Mouse (Mus musculus) G1E (cell line): ENCODE data around the gene Ubash3b.

ENCODE experiments used
- CTCF ChIP-seq: IDR thresholded peaks from 2 replicates; pipeline ENCODE4 v1.5.1; 2012; ENCODE audit warnings: low read depth, low read length, inconsistent platforms, mixed read lengths
- TAL1 ChIP-seq: conservative IDR thresholded peaks from 2 replicates; pipeline ENCODE4 v1.6.1; 2012; ENCODE audit warnings: low read depth, low read length, inconsistent platforms, mixed read lengths

DNA sequence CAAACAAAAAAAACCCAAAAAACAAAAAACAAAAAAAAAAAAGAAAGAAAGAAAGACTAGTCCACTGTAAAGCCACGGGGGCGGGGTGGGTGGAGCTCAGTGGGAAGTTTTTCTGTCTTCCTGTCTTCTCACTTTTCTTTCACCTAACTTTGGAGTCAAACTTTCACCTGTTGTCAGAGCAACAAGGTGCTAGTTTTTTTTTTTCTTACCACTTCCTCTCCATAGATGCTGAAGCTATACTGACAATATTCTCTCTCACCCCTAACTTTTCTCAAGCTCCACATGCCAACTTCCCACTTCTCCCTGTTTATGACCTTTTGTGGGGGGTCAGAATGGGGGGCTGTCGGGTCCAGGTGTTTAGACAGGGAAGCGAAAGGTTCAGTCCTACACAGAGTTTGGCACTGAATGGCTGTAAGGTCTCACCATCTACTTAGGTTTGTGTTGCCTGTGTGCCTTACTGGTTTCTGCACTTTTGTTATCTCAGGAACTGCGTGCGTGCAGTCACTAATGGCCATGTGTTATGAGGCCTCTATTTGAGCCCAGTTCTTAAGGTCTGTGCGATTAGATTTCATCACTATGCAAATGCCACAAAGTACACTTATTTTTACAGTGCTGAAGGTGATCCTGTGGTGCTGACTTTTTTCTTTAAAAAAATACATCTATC, 164.2 kb downstream of the Ubash3b start:
- no peak for TF ChIP-seq CTCF
- TF ChIP-seq TAL1, result no peak
